Mouse (Mus musculus): Measurements from ENCODE around the gene Rps12. TPM values are rescaled to one million over a fixed set of nuclear protein-coding genes. Genes with fewer than 3 reads are reported as not detected.
A peak's percentile ranks its signal among the peaks of the same experiment; 100 is the strongest.
"Not testable (repeated sequence)": the region's sequence is repeated elsewhere in the genome, so short reads cannot be mapped to it uniquely, and the experiment has no call there.

Rps12 gene
- polyA plus RNA-seq, 1 experiment from 2014 or later: 235 TPM

DNA sequence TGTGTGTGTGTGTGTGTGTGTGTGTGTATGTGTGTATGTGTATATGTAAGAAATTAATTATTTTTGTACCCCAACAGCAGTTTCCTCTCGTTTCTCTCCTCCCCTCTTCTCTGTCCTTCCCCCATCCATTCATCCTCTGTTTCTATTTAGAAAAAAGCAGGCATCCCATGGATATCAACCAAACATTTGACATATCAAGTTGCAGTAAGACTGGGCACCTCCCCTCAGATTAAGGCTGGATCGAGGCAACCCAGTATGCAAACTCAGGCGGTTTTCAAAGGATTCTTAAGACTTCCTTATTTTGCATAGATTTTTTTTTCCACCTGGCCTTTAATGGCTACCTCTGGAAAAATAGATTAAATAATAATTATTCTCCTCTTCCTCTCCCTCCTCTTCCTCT, 10.5 kb upstream of the Rps12 start:
- peaks cover 18% of the 10 kb centered on the region for H3K36me3 ChIP-seq (ENCODE audit: insufficient read depth)
- H3K4me1 ChIP-seq (ENCODE audit: insufficient read depth): 0 out of 2 replicates have a peak, but pooled peaks cover 4% of the 10 kb centered on the region
- H3K4me2 ChIP-seq: peak overlapping the region; percentile 78
- H3K27ac ChIP-seq (ENCODE audit: low read depth): no peak overlapping the region
- TF ChIP-seq CTCF (IDR thresholded peaks at IDR 0.05; ENCODE audit: low read depth): no peak
- H3K4me3 ChIP-seq (ENCODE audit: low read depth, low read length): peak overlapping the region; percentile 61
- no peaks in the 10 kb centered on the region for H3K27me3 ChIP-seq (ENCODE audit: insufficient read depth, low read length)
- ATAC-seq (ENCODE audit: insufficient read depth) (no peak), DNase-seq (peak; percentile 49)
- WGBS: 10% methylated on average over 3 of the region's 3 CpGs
- no peaks in the 10 kb centered on the region for H3K9me3 ChIP-seq (ENCODE audit: low read depth, low read length)
- H3K9ac ChIP-seq: peak overlapping the region; percentile 86

DNA sequence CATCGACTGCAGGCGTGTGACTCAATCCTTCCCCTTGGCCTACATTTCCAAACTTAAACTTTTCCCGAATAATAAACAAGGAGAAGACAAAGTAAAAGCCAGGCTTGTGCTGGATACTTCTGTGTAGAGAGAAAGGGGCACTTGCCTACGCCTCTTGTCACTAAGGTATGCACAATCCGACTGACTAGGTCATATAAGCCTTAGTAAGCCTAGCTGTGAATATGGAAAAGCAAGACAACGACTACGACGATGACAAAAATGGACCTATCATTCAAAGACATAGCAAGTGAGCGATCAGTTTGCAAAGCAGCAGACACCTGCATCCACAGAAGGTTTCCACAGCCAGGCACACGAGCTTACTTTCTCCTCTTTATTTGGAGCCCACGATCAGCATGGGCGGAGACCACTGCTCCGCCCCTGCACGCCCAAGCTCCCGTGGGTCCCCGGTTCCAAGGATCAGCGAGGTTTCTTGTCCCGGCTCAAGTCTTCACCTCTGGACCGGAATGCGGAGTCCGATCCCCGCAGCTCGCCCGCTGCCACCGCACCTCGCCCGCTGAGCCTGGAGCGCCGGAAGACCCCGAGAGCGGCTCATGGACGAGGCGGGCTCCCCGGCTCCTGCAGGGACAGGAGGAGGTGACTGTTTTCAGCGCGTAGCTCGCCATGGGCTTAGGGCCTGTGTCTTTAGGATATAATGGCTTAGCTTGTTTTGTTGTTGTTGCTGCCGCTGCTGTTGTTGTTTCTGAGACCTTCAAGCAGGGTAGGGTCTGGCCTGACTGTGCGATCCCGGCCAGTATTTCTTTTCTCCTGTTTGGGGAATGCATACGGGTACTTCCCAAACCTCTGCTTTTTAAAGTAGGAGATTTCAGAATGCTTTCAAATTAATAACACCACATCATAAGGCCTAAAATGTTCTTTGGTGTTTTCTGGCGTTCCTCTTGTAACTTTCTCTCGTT, 9.8 kb upstream of the Rps12 start, which contains the start of gene Slc18b1:
Gene Slc18b1 (plus strand): TSS at position 436 of the 953 bp plus-strand sequence.
- Histone ChIP-seq H3K4me2 (peak within 1 kb of the TSS; percentile 78), H3K27me3 (ENCODE audit: insufficient read depth, low read length) (no peaks in the 10 kb centered on the region), H3K4me3 (ENCODE audit: low read depth, low read length) (peak within 1 kb of the TSS; percentile 61), H3K36me3 (ENCODE audit: insufficient read depth) (peaks cover 10% of the 10 kb centered on the region), H3K9ac (peak within 1 kb of the TSS; percentile 86), H3K27ac (ENCODE audit: low read depth) (peak within 1 kb of the TSS; percentile 58; the same call in 1 of the 2 replicates), H3K4me1 (ENCODE audit: insufficient read depth) (0 out of 2 replicates have a peak, but pooled peaks cover 4% of the 10 kb centered on the region), H3K9me3 (ENCODE audit: low read depth, low read length) (no peaks in the 10 kb centered on the region)
- peak; percentile 63 for DNase-seq
- peak; percentile 39 for ATAC-seq (ENCODE audit: insufficient read depth)
- no peak for TF ChIP-seq CTCF (IDR thresholded peaks at IDR 0.05; ENCODE audit: low read depth)
- 5% methylated on average over 43 of the region's 43 CpGs for whole genome bisulfite sequencing

DNA sequence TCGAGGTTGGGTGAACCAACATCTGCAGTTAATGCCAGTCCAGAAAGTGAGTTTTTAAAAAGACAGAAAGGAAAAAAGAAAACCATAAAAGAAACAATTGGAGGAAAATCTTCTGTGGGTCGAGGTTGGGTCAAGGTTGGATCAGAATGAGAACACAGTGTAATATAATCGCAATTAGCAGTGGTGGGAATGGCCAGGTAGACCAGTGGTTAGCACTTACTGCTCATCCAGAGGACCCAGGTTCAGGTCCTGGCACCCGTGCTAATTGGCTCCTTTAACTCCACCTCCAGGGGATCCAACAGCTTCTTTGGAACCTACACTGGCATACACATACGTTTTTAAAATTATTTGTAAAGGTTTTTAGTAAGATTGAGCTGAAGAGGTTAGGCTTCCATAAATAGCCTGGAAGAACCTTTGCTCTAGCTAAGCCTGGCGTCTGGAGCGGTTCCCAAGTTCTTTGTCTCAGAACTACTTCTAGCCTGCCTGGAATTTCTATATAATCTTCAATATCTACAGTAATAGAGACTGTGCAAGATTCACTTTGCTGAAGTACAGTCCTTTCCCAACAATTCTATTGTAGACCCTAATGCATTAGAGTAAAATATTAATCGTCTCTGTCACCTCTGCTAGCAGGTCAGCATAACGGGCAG, 8.9 kb upstream of the Rps12 start:
- H3K4me2 ChIP-seq: peak overlapping the region; percentile 78
- peak overlapping the region; percentile 61 for H3K4me3 ChIP-seq (ENCODE audit: low read depth, low read length)
- no peak for TF ChIP-seq CTCF (IDR thresholded peaks at IDR 0.05; ENCODE audit: low read depth)
- ATAC-seq (ENCODE audit: insufficient read depth) (no peak), DNase-seq (no peak)
- no peak overlapping the region for H3K27ac ChIP-seq (ENCODE audit: low read depth)
- WGBS: 57% methylated on average over 9 of the region's 9 CpGs
- H3K36me3 ChIP-seq (ENCODE audit: insufficient read depth): peaks cover 4% of the 10 kb centered on the region; the same call in 1 of the 2 replicates
- no peaks in the 10 kb centered on the region for H3K9me3 ChIP-seq (ENCODE audit: low read depth, low read length)
- H3K9ac ChIP-seq: peak overlapping the region; percentile 86
- H3K27me3 ChIP-seq (ENCODE audit: insufficient read depth, low read length): no peaks in the 10 kb centered on the region
- 0 out of 2 replicates have a peak, but pooled peaks cover 4% of the 10 kb centered on the region for H3K4me1 ChIP-seq (ENCODE audit: insufficient read depth)

DNA sequence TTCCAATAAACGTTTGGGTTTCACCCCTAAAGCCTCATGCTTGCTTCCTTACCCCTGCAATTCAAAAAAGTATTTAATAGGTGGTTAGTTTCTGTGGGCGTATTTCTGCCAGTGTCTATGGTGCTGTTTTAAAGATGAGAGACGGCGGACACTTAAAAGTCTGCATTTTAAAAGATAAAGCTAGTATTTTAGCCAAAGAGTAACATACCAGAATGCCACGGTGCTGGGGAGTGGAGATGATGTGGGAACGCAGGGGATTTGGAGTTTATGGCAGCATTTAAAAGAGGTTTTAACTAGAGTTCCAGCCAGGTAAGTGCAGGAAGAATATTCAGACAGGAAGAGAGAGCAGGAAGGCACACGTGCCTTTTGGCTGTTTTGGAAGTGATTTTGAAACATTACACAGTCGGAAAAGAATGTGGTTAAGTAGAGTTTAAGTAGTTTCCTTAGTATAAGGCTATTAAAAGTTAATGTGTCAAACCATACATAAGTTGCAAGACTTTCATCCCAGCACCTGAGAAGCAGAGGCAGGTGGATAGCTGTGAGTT, 1.1 kb upstream of the Rps12 start:
- H3K36me3 ChIP-seq (ENCODE audit: insufficient read depth): peaks cover 34% of the 10 kb centered on the region
- peak; percentile 43 for DNase-seq
- peak overlapping the region; percentile 80 for H3K9ac ChIP-seq
- TF ChIP-seq CTCF (IDR thresholded peaks at IDR 0.05; ENCODE audit: low read depth): no peak
- H3K27ac ChIP-seq (ENCODE audit: low read depth): peak overlapping the region; percentile 95
- H3K27me3 ChIP-seq (ENCODE audit: insufficient read depth, low read length): no peaks in the 10 kb centered on the region
- 0 out of 2 replicates have a peak, but pooled peaks cover 4% of the 10 kb centered on the region for H3K4me1 ChIP-seq (ENCODE audit: insufficient read depth)
- H3K4me2 ChIP-seq: peak overlapping the region; percentile 69
- WGBS: 6% methylated on average over 8 of the region's 8 CpGs
- no peaks in the 10 kb centered on the region for H3K9me3 ChIP-seq (ENCODE audit: low read depth, low read length)
- H3K4me3 ChIP-seq (ENCODE audit: low read depth, low read length): peak overlapping the region; percentile 81
- no peak for ATAC-seq (ENCODE audit: insufficient read depth)

- not testable (repeated sequence) for H3K27me3 ChIP-seq (ENCODE audit: insufficient read depth, low read length); H3K4me1 ChIP-seq (ENCODE audit: insufficient read depth); DNase-seq; H3K9me3 ChIP-seq (ENCODE audit: low read depth, low read length)
- Histone ChIP-seq H3K9ac (peak overlapping the region; percentile 97), H3K4me2 (peak overlapping the region; percentile 91), H3K36me3 (ENCODE audit: insufficient read depth) (peaks cover 39% of the 10 kb centered on the region), H3K27ac (ENCODE audit: low read depth) (peak overlapping the region; percentile 76), H3K4me3 (ENCODE audit: low read depth, low read length) (peak overlapping the region; percentile 81)
- under 1% methylated on average over 23 of the region's 23 CpGs for WGBS
- ATAC-seq (ENCODE audit: insufficient read depth): peak; percentile 36
Measured at GRCm38 (mm10) chr10:23786631-23787038, 440 bp downstream of the Rps12 start.

DNA sequence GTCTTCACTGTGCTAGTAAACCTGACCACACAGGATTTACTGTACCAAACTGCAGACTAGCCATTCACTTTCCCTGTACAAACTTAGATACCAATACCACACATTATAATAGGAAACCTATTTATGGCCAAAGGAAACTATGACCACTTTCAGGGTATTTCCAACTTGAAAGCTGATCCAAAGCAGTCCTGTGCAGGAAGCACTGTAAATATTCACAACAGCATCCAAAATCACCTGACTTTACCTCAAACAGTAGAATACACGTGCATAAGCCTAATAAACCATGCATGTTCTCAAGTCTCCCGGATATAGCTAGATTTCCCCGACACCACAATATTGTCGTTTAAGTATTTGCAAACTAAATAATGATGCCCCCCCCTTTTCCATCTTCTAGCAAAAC, 1.0 kb downstream of the Rps12 start:
- WGBS: 2% methylated on average over 4 of the region's 4 CpGs
- Histone ChIP-seq H3K4me1 (ENCODE audit: insufficient read depth) (0 out of 2 replicates have a peak, but pooled peaks cover 4% of the 10 kb centered on the region), H3K4me2 (peak overlapping the region; percentile 91), H3K4me3 (ENCODE audit: low read depth, low read length) (peak overlapping the region; percentile 81), H3K9ac (peak overlapping the region; percentile 97), H3K27ac (ENCODE audit: low read depth) (peak overlapping the region; percentile 76; the same call in 1 of the 2 replicates), H3K36me3 (ENCODE audit: insufficient read depth) (peaks cover 39% of the 10 kb centered on the region), H3K27me3 (ENCODE audit: insufficient read depth, low read length) (no peaks in the 10 kb centered on the region), H3K9me3 (ENCODE audit: low read depth, low read length) (no peaks in the 10 kb centered on the region)
- ATAC-seq (ENCODE audit: insufficient read depth) (no peak), DNase-seq (no peak)
- TF ChIP-seq CTCF (IDR thresholded peaks at IDR 0.05; ENCODE audit: low read depth): no peak

- not testable (repeated sequence) for DNase-seq; ATAC-seq (ENCODE audit: insufficient read depth); H3K27me3 ChIP-seq (ENCODE audit: insufficient read depth, low read length); H3K9me3 ChIP-seq (ENCODE audit: low read depth, low read length); H3K4me1 ChIP-seq (ENCODE audit: insufficient read depth)
- peaks cover 39% of the 10 kb centered on the region for H3K36me3 ChIP-seq (ENCODE audit: insufficient read depth)
- H3K27ac ChIP-seq (ENCODE audit: low read depth): peak overlapping the region; percentile 18; the same call in 1 of the 2 replicates
- 47% methylated on average over 7 of the region's 7 CpGs for WGBS
- peak overlapping the region; percentile 97 for H3K9ac ChIP-seq
- peak overlapping the region; percentile 91 for H3K4me2 ChIP-seq
- H3K4me3 ChIP-seq (ENCODE audit: low read depth, low read length): peak overlapping the region; percentile 81
Measured at GRCm38 (mm10) chr10:23785599-23785998, 1.5 kb downstream of the Rps12 start.

Data from lung, embryonic 14.5 days (tissue).